Mouse (Mus musculus): ENCODE data around the gene Rad51c.

DNA sequence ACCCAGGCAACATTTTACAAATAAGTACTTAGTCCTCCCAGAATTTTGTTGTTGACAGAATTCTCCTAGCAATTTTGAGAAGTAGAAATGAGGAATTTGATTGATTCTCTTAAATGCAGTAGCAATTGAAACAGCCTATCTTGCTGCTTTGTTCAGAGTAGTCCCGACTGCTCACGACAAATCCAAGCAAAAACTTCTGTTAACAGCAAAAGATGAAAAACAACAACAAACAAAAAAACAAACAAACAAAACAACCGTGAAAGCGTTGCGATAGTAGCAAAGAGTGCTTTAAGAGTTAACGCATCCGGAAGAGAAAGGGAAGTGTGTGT is 21.3 kb upstream of the Rad51c start:
- TF ChIP-seq POLR2A (IDR thresholded peaks at IDR 0.05; ENCODE audit: extremely low read depth, insufficient read depth, low read length) (no peak), CTCF (IDR thresholded peaks at IDR 0.05; ENCODE audit: extremely low read depth, insufficient read depth, low read length) (no peak)

Data from cortical plate, adult 2 months (tissue).